Mouse (Mus musculus): ENCODE measurements around the gene Rcc1l. TPM values are rescaled to one million over a fixed set of nuclear protein-coding genes. Genes with fewer than 3 reads are reported as not detected.

Rcc1l gene
- polyA plus RNA-seq, 1 experiment = 10.7 TPM

- Histone ChIP-seq H3K27me3 (ENCODE audit: control insufficient read depth, insufficient read depth, low read length) (no peaks in the 10 kb centered on the region), H3K36me3 (ENCODE audit: control insufficient read depth, insufficient read depth, low read length) (peaks cover 27% of the 10 kb centered on the region), H3K4me1 (ENCODE audit: control insufficient read depth, insufficient read depth, insufficient read length) (no peaks in the 10 kb centered on the region), H3K4me3 (ENCODE audit: extremely low read depth, insufficient read depth, insufficient read length) (no peak overlapping the region), H3K27ac (ENCODE audit: insufficient read depth, low read length) (no peak overlapping the region)
- WGBS = 92% methylated on average over 7 of the region's 7 CpGs
- TF ChIP-seq CTCF (IDR thresholded peaks at IDR 0.05; ENCODE audit: extremely low read depth, insufficient read depth, insufficient read length, insufficient replicate concordance) (no peak), POLR2A (IDR thresholded peaks at IDR 0.05; ENCODE audit: low read depth, low read length) (no peak)
- no peak for DNase-seq (ENCODE audit: low read depth in 1 of 2, low spot score in 2 of 2)
These were observed 20.6 kb downstream of the Rcc1l start for GRCm38 (mm10) chr5:134155916-134156466.

- Histone ChIP-seq H3K27me3 (ENCODE audit: control insufficient read depth, insufficient read depth, low read length) (no peaks in the 10 kb centered on the region), H3K36me3 (ENCODE audit: control insufficient read depth, insufficient read depth, low read length) (peaks cover 31% of the 10 kb centered on the region), H3K4me3 (ENCODE audit: extremely low read depth, insufficient read depth, insufficient read length) (no peak overlapping the region), H3K27ac (ENCODE audit: insufficient read depth, low read length) (no peak overlapping the region), H3K4me1 (ENCODE audit: control insufficient read depth, insufficient read depth, insufficient read length) (no peaks in the 10 kb centered on the region)
- WGBS = 93% methylated on average over 11 of the region's 11 CpGs
- TF ChIP-seq CTCF (IDR thresholded peaks at IDR 0.05; ENCODE audit: extremely low read depth, insufficient read depth, insufficient read length, insufficient replicate concordance) (no peak), POLR2A (IDR thresholded peaks at IDR 0.05; ENCODE audit: low read depth, low read length) (no peak)
- DNase-seq (ENCODE audit: low read depth in 1 of 2, low spot score in 2 of 2) = no peak
These were observed 24.7 kb downstream of the Rcc1l start for GRCm38 (mm10) chr5:134151895-134152294.

GRCm38 (mm10) chr5:134148153-134148552, 28.4 kb downstream of the Rcc1l start:
- WGBS = 87% methylated on average over 4 of the region's 4 CpGs
- Histone ChIP-seq H3K4me3 (ENCODE audit: extremely low read depth, insufficient read depth, insufficient read length) (no peak overlapping the region), H3K4me1 (ENCODE audit: control insufficient read depth, insufficient read depth, insufficient read length) (no peaks in the 10 kb centered on the region), H3K27me3 (ENCODE audit: control insufficient read depth, insufficient read depth, low read length) (no peaks in the 10 kb centered on the region), H3K27ac (ENCODE audit: insufficient read depth, low read length) (no peak overlapping the region), H3K36me3 (ENCODE audit: control insufficient read depth, insufficient read depth, low read length) (peaks cover 12% of the 10 kb centered on the region)
- TF ChIP-seq CTCF (IDR thresholded peaks at IDR 0.05; ENCODE audit: extremely low read depth, insufficient read depth, insufficient read length, insufficient replicate concordance) = no peak
- no peak for TF ChIP-seq POLR2A (IDR thresholded peaks at IDR 0.05; ENCODE audit: low read depth, low read length)
- no peak for DNase-seq (ENCODE audit: low read depth in 1 of 2, low spot score in 2 of 2)

GRCm38 (mm10) chr5:134147194-134147753, 29.3 kb downstream of the Rcc1l start:
- H3K4me1 ChIP-seq (ENCODE audit: control insufficient read depth, insufficient read depth, insufficient read length) = no peaks in the 10 kb centered on the region
- WGBS = 91% methylated on average over 10 of the region's 10 CpGs
- H3K36me3 ChIP-seq (ENCODE audit: control insufficient read depth, insufficient read depth, low read length) = peaks cover 11% of the 10 kb centered on the region
- DNase-seq (ENCODE audit: low read depth in 1 of 2, low spot score in 2 of 2) = no peak
- TF ChIP-seq CTCF (IDR thresholded peaks at IDR 0.05; ENCODE audit: extremely low read depth, insufficient read depth, insufficient read length, insufficient replicate concordance) (no peak), POLR2A (IDR thresholded peaks at IDR 0.05; ENCODE audit: low read depth, low read length) (no peak)
- no peak overlapping the region for H3K27ac ChIP-seq (ENCODE audit: insufficient read depth, low read length)
- H3K27me3 ChIP-seq (ENCODE audit: control insufficient read depth, insufficient read depth, low read length) = no peaks in the 10 kb centered on the region
- no peak overlapping the region for H3K4me3 ChIP-seq (ENCODE audit: extremely low read depth, insufficient read depth, insufficient read length)

GRCm38 (mm10) chr5:134144986-134145385, 31.6 kb downstream of the Rcc1l start:
- Histone ChIP-seq H3K27me3 (ENCODE audit: control insufficient read depth, insufficient read depth, low read length) (no peaks in the 10 kb centered on the region), H3K27ac (ENCODE audit: insufficient read depth, low read length) (no peak overlapping the region), H3K4me3 (ENCODE audit: extremely low read depth, insufficient read depth, insufficient read length) (no peak overlapping the region), H3K36me3 (ENCODE audit: control insufficient read depth, insufficient read depth, low read length) (peaks cover 8% of the 10 kb centered on the region), H3K4me1 (ENCODE audit: control insufficient read depth, insufficient read depth, insufficient read length) (no peaks in the 10 kb centered on the region)
- no peak for TF ChIP-seq POLR2A (IDR thresholded peaks at IDR 0.05; ENCODE audit: low read depth, low read length)
- 94% methylated on average over 8 of the region's 8 CpGs for WGBS
- DNase-seq (ENCODE audit: low read depth in 1 of 2, low spot score in 2 of 2) = no peak

- Histone ChIP-seq H3K4me1 (ENCODE audit: control insufficient read depth, insufficient read depth, insufficient read length) (no peaks in the 10 kb centered on the region), H3K4me3 (ENCODE audit: extremely low read depth, insufficient read depth, insufficient read length) (no peak overlapping the region), H3K36me3 (ENCODE audit: control insufficient read depth, insufficient read depth, low read length) (no peaks in the 10 kb centered on the region; the same call in 1 of the 2 replicates), H3K27ac (ENCODE audit: insufficient read depth, low read length) (no peak overlapping the region), H3K27me3 (ENCODE audit: control insufficient read depth, insufficient read depth, low read length) (no peaks in the 10 kb centered on the region)
- no peak for DNase-seq (ENCODE audit: low read depth in 1 of 2, low spot score in 2 of 2)
- TF ChIP-seq POLR2A (IDR thresholded peaks at IDR 0.05; ENCODE audit: low read depth, low read length) = no peak
- WGBS = 91% methylated on average over 11 of the region's 11 CpGs
These were observed 34.2 kb downstream of the Rcc1l start for GRCm38 (mm10) chr5:134142381-134142780.

GRCm38 (mm10) chr5:134141236-134141635, 35.3 kb downstream of the Rcc1l start:
- 88% methylated on average over 7 of the region's 7 CpGs for WGBS
- no peak overlapping the region for H3K27ac ChIP-seq (ENCODE audit: insufficient read depth, low read length)
- TF ChIP-seq POLR2A (IDR thresholded peaks at IDR 0.05; ENCODE audit: low read depth, low read length) = no peak
- TF ChIP-seq CTCF (IDR thresholded peaks at IDR 0.05; ENCODE audit: extremely low read depth, insufficient read depth, insufficient read length, insufficient replicate concordance) = no peak
- H3K27me3 ChIP-seq (ENCODE audit: control insufficient read depth, insufficient read depth, low read length) = no peaks in the 10 kb centered on the region
- H3K4me1 ChIP-seq (ENCODE audit: control insufficient read depth, insufficient read depth, insufficient read length) = no peaks in the 10 kb centered on the region
- H3K4me3 ChIP-seq (ENCODE audit: extremely low read depth, insufficient read depth, insufficient read length) = no peak overlapping the region
- no peak for DNase-seq (ENCODE audit: low read depth in 1 of 2, low spot score in 2 of 2)
- no peaks in the 10 kb centered on the region for H3K36me3 ChIP-seq (ENCODE audit: control insufficient read depth, insufficient read depth, low read length)
